Mouse (Mus musculus) liver, postnatal 0 days (tissue): ENCODE results near the gene Cyb561a3. TPM values are rescaled to one million over a fixed set of nuclear protein-coding genes. Genes with fewer than 3 reads are reported as not detected.

Experiments
- ATAC-seq: fragments of 200-750 bp; cut with Nextera tagmentation; 2 replicates; pipeline ENCODE4 v1.8.0; 2017; ENCODE audit warnings: mild to moderate bottlenecking, moderate library complexity
- DNase-seq: peaks from one replicate; pipeline ENCODE4 v3.0.0-alpha.2; 2016
- H3K27ac ChIP-seq: fragments of 300-500 bp; sonication (generic); 2 replicates; pipeline ENCODE4 v1.5.1; 2014; ENCODE audit warnings: antibody characterized with exemption, moderate library complexity, mild to moderate bottlenecking, low read depth
- H3K27me3 ChIP-seq: fragments of 300-500 bp; sonication (generic); 2 replicates; pipeline ENCODE4 v1.6.1; 2014; ENCODE audit warnings: low read length, control low read depth, mixed read lengths; ENCODE audit not compliant: insufficient read depth
- H3K36me3 ChIP-seq: fragments of 300-500 bp; sonication (generic); replicated peaks from 2 replicates; pipeline ENCODE4 v1.6.1; 2014; ENCODE audit warnings: mild to moderate bottlenecking, control low read depth, low read length, moderate library complexity, mixed read lengths; ENCODE audit not compliant: insufficient read depth
- H3K4me1 ChIP-seq: fragments of 300-500 bp; sonication (generic); 2 replicates; pipeline ENCODE4 v1.6.1; 2014; ENCODE audit warnings: antibody characterized with exemption, mild to moderate bottlenecking, control low read depth; ENCODE audit not compliant: insufficient read depth
- H3K4me2 ChIP-seq: fragments of 300-500 bp; sonication (generic); 2 replicates; pipeline ENCODE4 v1.6.1; 2014; ENCODE audit warnings: low read depth, mild to moderate bottlenecking, low read length, moderate library complexity, mixed read lengths
- H3K4me3 ChIP-seq: fragments of 300-500 bp; sonication (generic); 2 replicates; pipeline ENCODE4 v1.5.1; 2014; ENCODE audit warnings: low read depth, low read length
- H3K9ac ChIP-seq: fragments of 300-500 bp; sonication (generic); replicated peaks from 2 replicates; pipeline ENCODE4 v1.6.1; 2014; ENCODE audit warnings: mild to moderate bottlenecking, moderate library complexity
- H3K9me3 ChIP-seq: fragments of 300-500 bp; sonication (generic); 2 replicates; pipeline ENCODE4 v1.6.1; 2016; ENCODE audit warnings: mild to moderate bottlenecking, control low read depth, low read length, mixed read lengths
- CTCF ChIP-seq: sonication (generic); IDR thresholded peaks from 2 replicates; pipeline ENCODE4 v1.5.1; 2016; ENCODE audit warnings: antibody characterized with exemption, low read depth
- EP300 ChIP-seq: IDR thresholded peaks from 2 replicates; pipeline ENCODE4 v1.6.1; 2016; ENCODE audit warnings: antibody characterized with exemption, low read depth, mild to moderate bottlenecking
- WGBS: fragments of 180-500 bp; shearing (Covaris S2); extraction: QIAGEN DNeasy Blood & Tissue Kit; methylation state at CpG from one replicate; pipeline ENCODE4 v1.1.7; 2014; ENCODE audit not compliant: insufficient replicate concordance; 5-methylcytosine and 5-hydroxymethylcytosine counted together
- polyA plus RNA-seq: library from polyadenylated mRNA; unstranded; fragments of >200 nt; fragmentation: Nextera tagmentation; extraction: Ambion mirVana; gene quantifications from 2 replicates; pipeline ENCODE4 v1.2.1, GENCODE M21; 2015

The Cyb561a3 gene
- polyA plus RNA-seq, 1 experiment from 2014 or later, result 18.5 TPM

GRCm38 (mm10) chr19:10602787-10603186 lies 25.8 kb downstream of the Cyb561a3 start:
- H3K9me3 ChIP-seq, result no peaks in the 10 kb centered on the region
- H3K4me2 ChIP-seq, result peak overlapping the region; percentile 85
- H3K4me1 ChIP-seq, result peaks cover 39% of the 10 kb centered on the region
- DNase-seq (peak; percentile 91), ATAC-seq (no peak)
- H3K9ac ChIP-seq, result peak overlapping the region; percentile 91
- TF ChIP-seq CTCF (peak; percentile 95), EP300 (no peak)
- 1% methylated on average over 9 of the region's 9 CpGs for WGBS
- no peaks in the 10 kb centered on the region for H3K27me3 ChIP-seq
- H3K4me3 ChIP-seq, result peak overlapping the region; percentile 83
- H3K27ac ChIP-seq, result peak overlapping the region; percentile 94
- H3K36me3 ChIP-seq, result peaks cover 26% of the 10 kb centered on the region

DNA sequence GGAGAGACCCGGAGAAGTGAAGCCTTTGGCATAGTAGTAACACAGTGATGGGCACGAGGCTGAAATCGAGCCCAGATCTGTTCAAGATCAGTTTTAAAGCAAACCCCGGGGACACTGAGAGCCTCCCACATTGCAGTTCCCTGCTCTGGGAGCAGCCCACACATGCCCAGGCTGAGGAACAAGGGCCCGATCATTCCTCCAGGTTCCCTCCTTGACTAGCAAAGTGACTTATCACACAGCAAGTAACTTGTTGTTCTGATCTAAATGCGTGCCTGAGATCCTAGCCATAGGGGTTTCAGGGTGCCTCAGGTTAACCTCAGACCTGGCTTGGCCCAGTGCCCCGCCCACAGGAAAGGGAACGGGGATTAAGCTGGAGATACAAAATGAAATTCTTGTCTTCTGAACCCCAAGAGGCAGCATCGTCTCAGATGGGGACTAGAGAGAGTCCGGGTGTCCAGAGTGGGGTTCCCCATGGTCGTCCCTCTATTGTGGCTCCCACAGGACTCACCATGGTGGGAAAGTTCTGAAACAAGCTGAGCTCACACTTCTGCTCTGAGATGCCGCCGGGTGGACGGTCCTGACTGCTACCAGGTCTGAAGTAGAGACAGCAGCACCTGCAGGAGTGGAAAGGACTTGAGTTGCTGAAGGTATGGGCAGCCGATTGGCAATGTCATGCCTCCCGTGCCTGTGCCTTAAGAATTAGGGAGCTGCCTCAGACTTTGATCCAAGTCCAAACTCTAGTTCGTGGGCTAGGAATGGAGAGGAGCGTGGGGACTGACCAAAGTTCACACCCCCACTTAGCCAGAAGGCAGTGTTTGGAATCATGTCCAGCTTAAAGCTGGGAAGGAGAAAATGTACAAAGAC lies 26.9 kb downstream of the Cyb561a3 start:
- peak overlapping the region; percentile 83 for H3K4me3 ChIP-seq
- DNase-seq (peak; percentile 48), ATAC-seq (peak; percentile 6; the same call in 1 of the 2 replicates)
- 66% methylated on average over 18 of the region's 18 CpGs for WGBS
- TF ChIP-seq CTCF (no peak), EP300 (no peak)
- peak overlapping the region; percentile 94 for H3K27ac ChIP-seq
- peaks cover 39% of the 10 kb centered on the region for H3K4me1 ChIP-seq
- H3K9me3 ChIP-seq, result no peaks in the 10 kb centered on the region
- no peaks in the 10 kb centered on the region for H3K27me3 ChIP-seq
- peaks cover 29% of the 10 kb centered on the region for H3K36me3 ChIP-seq
- H3K4me2 ChIP-seq, result peak overlapping the region; percentile 85
- peak overlapping the region; percentile 91 for H3K9ac ChIP-seq

DNA sequence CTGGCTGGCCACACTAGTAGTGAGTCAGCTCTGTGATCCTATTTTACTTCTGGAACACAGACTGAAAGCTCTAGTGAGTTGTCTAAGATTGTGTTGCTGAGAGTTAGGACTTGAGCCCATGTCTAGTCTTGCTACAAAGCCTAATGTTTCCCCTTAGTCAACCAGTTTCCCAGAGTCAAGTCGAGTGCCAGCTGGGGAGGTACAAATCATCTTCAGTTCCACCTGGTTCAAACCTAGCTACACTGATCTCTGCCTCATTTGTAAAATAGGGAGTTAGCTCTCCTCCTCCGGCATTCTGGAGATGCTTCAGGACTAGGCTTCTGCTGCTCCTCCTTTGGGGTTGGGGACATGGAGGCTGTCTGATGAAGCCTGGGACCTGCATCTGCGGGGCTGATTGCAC lies 27.6 kb downstream of the Cyb561a3 start:
- ATAC-seq (no peak), DNase-seq (no peak)
- no peak for TF ChIP-seq CTCF
- no peak for TF ChIP-seq EP300
- H3K27me3 ChIP-seq, result no peaks in the 10 kb centered on the region
- peak overlapping the region; percentile 85 for H3K4me2 ChIP-seq
- H3K4me3 ChIP-seq, result peak overlapping the region; percentile 83
- H3K9me3 ChIP-seq, result no peaks in the 10 kb centered on the region
- peak overlapping the region; percentile 94 for H3K27ac ChIP-seq
- 41% methylated on average over 3 of the region's 3 CpGs for WGBS
- peaks cover 31% of the 10 kb centered on the region for H3K36me3 ChIP-seq
- H3K9ac ChIP-seq, result peak overlapping the region; percentile 91
- H3K4me1 ChIP-seq, result peaks cover 39% of the 10 kb centered on the region

GRCm38 (mm10) chr19:10605293-10605900 lies 28.4 kb downstream of the Cyb561a3 start, which contains the start of the genes Ddb1 and Tkfc:
Ddb1 (plus strand) TSS chr19:10605327.
Tkfc (minus strand) TSS chr19:10605654.
- Histone ChIP-seq H3K9ac (peak within 1 kb of the TSS; percentile 91), H3K27me3 (no peaks in the 10 kb centered on the region), H3K4me2 (peak within 1 kb of the TSS; percentile 85), H3K4me3 (peak within 1 kb of the TSS; percentile 83), H3K9me3 (no peaks in the 10 kb centered on the region), H3K36me3 (peaks cover 33% of the 10 kb centered on the region), H3K4me1 (peaks cover 39% of the 10 kb centered on the region), H3K27ac (peak within 1 kb of the TSS; percentile 94)
- DNase-seq (peak; percentile 99), ATAC-seq (peak; percentile 94)
- TF ChIP-seq CTCF, result peak; percentile 87
- peak; percentile 55; the same call in 1 of the 2 replicates for TF ChIP-seq EP300
- under 1% methylated on average over 49 of the region's 49 CpGs for WGBS

DNA sequence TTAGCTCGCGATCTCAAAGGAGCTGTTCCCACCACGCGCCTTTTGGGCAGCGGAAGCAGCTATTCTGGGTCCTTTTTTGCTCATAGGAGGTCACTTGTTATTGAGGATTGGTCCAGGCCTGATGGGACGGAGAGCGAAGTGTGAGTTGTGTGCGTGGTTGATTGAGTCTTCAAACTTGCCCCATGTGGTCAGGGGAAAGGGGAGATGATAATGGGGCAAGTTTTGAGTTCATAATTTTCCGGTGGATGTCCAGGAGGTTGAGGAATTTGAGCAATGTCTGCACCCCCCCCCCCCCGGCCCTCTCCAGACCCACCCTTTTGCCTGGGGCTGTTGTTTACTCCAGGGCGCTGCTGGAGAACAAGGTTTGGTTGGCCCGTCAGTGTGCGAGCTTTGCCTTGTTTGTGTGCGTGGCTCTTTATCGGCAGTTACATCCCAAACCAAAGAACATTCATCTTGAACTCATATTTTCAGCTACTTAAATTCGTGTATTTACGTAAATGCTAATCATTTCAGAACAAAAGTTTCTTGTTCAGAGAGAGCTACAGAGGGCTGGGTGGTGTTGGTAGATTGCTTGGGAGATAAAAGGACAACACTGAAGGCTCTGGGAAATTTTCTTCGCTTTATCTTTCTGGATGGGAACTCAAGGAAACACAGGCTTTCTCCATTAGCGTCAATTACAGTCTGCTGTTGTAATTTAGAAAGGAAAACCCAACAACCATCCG lies 29.1 kb downstream of the Cyb561a3 start:
- peaks cover 37% of the 10 kb centered on the region for H3K36me3 ChIP-seq
- ATAC-seq, result peak; percentile 13; the same call in 1 of the 2 replicates
- TF ChIP-seq EP300 (no peak), CTCF (no peak)
- peak; percentile 53 for DNase-seq
- H3K9me3 ChIP-seq, result no peaks in the 10 kb centered on the region
- WGBS, result 4% methylated on average over 20 of the region's 20 CpGs
- H3K4me2 ChIP-seq, result peak overlapping the region; percentile 85
- peak overlapping the region; percentile 91 for H3K9ac ChIP-seq
- H3K27ac ChIP-seq, result peak overlapping the region; percentile 94
- peak overlapping the region; percentile 83 for H3K4me3 ChIP-seq
- no peaks in the 10 kb centered on the region for H3K27me3 ChIP-seq
- peaks cover 39% of the 10 kb centered on the region for H3K4me1 ChIP-seq
